9 mouse cellular contexts compared by ENCODE assay signal in the genomic region with DNA sequence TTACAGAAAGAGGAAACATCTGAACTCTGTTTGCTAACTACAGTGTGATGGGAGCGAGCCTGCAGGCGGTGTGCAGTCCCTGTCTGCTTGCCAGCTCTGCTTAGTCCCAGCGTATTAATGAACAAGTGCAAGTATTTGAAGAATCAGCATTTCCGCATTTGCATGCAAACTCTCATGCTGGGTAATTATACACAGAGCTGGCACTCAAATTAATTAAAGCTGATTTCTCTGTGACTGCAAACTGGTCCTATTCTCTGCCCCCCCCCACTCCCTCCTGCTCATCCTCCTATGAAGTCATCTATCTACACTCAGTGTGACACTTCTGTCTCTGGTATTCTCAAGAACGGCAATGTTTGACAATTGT.
DNase-seq lines count a peak whose midpoint lies in the region; ATAC-seq and TF ChIP-seq lines count a peak whose summit lies in the region.
"Had no signal": no experiment of that assay in that cellular context is flagged by ENCODE, and none has a peak within 500 bp of the region (broad histone marks: within the 10 kb centered on the region; RNA-seq: fewer than 3 reads in every experiment).

No protein-coding gene starts in this region.

- TF ChIP-seq POLR2A in lung, adult 2 months (IDR thresholded peaks at IDR 0.05; ENCODE audit: borderline replicate concordance, extremely low read depth, low read depth, low read length), result no peak

- no peaks in the 10 kb centered on the region for H3K9me3 ChIP-seq in kidney, embryonic 15.5 days (replicated peaks)
- H3K9me3 ChIP-seq in neural tube, embryonic 13.5 days, result no peaks in the 10 kb centered on the region

- DNase-seq in cerebellum, adult 9-11 months, result no peak
- no peak for DNase-seq in lung, adult 2 months
- no peak for DNase-seq in lung, postnatal 25 days (ENCODE audit: low spot score)
- DNase-seq in right cerebral cortex, adult 2 months (ENCODE audit: low spot score in 2 of 2), result no peak
- no peak for DNase-seq in left cerebral cortex, adult 11 months (ENCODE audit: low spot score)

- WGBS in lung, adult 2 months, result 34% methylated on average over 5 of the region's 5 CpGs
- WGBS in kidney, embryonic 15.5 days, result 63% methylated on average over 5 of the region's 5 CpGs
- WGBS in neural tube, embryonic 13.5 days, result 39% methylated on average over 5 of the region's 5 CpGs

- 0 out of 2 replicates have a peak, but pooled peaks have one; percentile 32 for ATAC-seq in cerebellum, adult (ENCODE audit: insufficient number of reproducible peaks, low FRiP score, low TSS enrichment)
- ATAC-seq in kidney, embryonic 15.5 days (replicated peaks; ENCODE audit: low FRiP score), result peak; percentile 43
- peak; percentile 91 for ATAC-seq in neural tube, embryonic 13.5 days (ENCODE audit: low read depth)

- no peak overlapping the region for H3K9ac ChIP-seq in kidney, embryonic 15.5 days
- H3K9ac ChIP-seq in neural tube, embryonic 13.5 days, result no peak overlapping the region

- H3K4me2 ChIP-seq in kidney, embryonic 15.5 days, result peak overlapping the region; percentile 33; the same call in 1 of the 2 replicates
- peak overlapping the region; percentile 37 for H3K4me2 ChIP-seq in neural tube, embryonic 13.5 days
- H3K4me2 ChIP-seq: liver, embryonic 11.5 days had no signal

- no peaks in the 10 kb centered on the region for H3K27me3 ChIP-seq in kidney, embryonic 15.5 days
- H3K27me3 ChIP-seq in neural tube, embryonic 13.5 days, result no peaks in the 10 kb centered on the region

- H3K4me3 ChIP-seq in lung, adult 2 months (replicated peaks; ENCODE audit: extremely low read depth, low read depth, low read length), result peak overlapping the region; percentile 25
- no peak overlapping the region for H3K4me3 ChIP-seq in kidney, embryonic 15.5 days (replicated peaks)
- 0 out of 2 replicates have a peak overlapping the region, but pooled peaks have one; percentile 4 for H3K4me3 ChIP-seq in neural tube, embryonic 13.5 days

- TF ChIP-seq CTCF in lung, adult 2 months (IDR thresholded peaks at IDR 0.05; ENCODE audit: insufficient read depth, low read length), result no peak

- no peaks in the 10 kb centered on the region for H3K36me3 ChIP-seq in kidney, embryonic 15.5 days
- no peaks in the 10 kb centered on the region for H3K36me3 ChIP-seq in neural tube, embryonic 13.5 days

- peaks cover 4% of the 10 kb centered on the region for H3K4me1 ChIP-seq in lung, adult 2 months (ENCODE audit: control insufficient read depth, insufficient read depth, low read length)
- peaks cover 21% of the 10 kb centered on the region for H3K4me1 ChIP-seq in kidney, embryonic 15.5 days
- peaks cover 21% of the 10 kb centered on the region for H3K4me1 ChIP-seq in neural tube, embryonic 13.5 days (replicated peaks)

- H3K27ac ChIP-seq in kidney, embryonic 15.5 days, result no peak overlapping the region
- no peak overlapping the region; the same call in 1 of the 2 replicates for H3K27ac ChIP-seq in neural tube, embryonic 13.5 days (replicated peaks)

Comparison
In these comparisons a context has a peak if more than half of its experiments do, and no peak if none do; other contexts are left out.
1. ATAC-seq: peak in every context shown above with its lines; median percentile 91 in neural tube, embryonic 13.5 days; 43 in kidney, embryonic 15.5 days; 32 in cerebellum, adult.